Mouse (Mus musculus): ENCODE results near the gene Slitrk5.
"Not testable (repeated sequence)": the region's sequence is repeated elsewhere in the genome, so short reads cannot be mapped to it uniquely, and the experiment has no call there.

Gene Slitrk5

GRCm38 (mm10) chr14:111674664-111675147, at the start of gene Slitrk5:
TSS of gene Slitrk5 (plus strand) at chr14:111675097.
- in situ Hi-C loops (cut with MboI, MseI), result loop anchor here in 1 of 2 experiments (5.0 kb wide), 1 partner anchor 707 kb away; no protein-coding TSS in a partner anchor

- in situ Hi-C loops (cut with MboI, MseI), result loop anchor here in 1 of 2 experiments (5.0 kb wide), 1 partner anchor 706 kb away; no protein-coding TSS in a partner anchor
Measured at GRCm38 (mm10) chr14:111672942-111673341, 2.0 kb upstream of the Slitrk5 start.

DNA sequence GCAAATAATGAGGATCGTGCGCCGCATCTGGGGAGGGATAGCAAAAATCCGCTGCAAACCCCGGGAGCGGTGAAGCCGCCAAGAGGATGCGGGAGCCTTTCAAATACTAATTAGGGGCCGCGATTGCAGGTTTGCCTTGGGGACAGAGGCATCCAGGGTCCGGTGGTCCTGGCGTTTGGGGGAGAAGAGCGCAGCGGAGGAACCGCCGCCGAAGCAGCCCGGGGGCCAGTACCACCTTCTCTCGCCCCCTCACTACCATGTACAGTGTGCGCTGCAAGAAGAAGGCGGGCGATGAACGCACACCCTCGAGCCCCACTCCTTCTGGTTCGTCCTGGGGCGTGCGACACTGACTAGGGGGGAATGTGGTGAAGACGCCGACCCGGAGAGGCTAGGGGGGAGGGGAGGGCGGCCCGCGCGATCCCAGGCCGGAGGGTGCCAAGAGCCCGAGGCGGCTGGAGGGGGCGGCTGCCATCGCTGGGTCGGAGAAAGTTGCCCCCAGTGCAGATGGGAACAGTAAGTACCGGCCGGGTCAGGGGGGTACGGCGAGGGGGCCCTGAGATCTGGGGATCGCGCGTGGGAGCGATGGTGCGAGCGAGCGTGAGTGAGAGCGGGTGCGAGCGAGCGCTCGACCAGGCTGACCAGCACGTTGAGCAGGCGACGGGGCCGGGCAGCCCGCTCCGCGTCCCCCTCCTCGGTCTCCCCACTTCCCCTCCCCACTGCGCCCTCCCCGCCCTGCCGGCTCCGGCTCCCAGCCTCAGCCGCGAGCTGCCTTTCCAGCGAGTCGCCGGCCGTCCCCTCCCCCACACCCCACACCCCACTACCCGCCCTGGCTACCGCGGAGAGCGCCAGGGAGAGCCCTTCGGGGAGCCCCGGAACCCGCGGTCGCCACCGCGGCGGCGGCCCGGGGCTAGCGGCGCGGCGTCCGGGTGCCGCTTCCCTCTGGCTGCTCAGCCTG, 591 bp downstream of the Slitrk5 start:
- in situ Hi-C loops (cut with MboI, MseI), result no loop called here

GRCm38 (mm10) chr14:111676166-111676581, 1.3 kb downstream of the Slitrk5 start:
- in situ Hi-C loops (cut with MboI, MseI), result no loop called here

DNA sequence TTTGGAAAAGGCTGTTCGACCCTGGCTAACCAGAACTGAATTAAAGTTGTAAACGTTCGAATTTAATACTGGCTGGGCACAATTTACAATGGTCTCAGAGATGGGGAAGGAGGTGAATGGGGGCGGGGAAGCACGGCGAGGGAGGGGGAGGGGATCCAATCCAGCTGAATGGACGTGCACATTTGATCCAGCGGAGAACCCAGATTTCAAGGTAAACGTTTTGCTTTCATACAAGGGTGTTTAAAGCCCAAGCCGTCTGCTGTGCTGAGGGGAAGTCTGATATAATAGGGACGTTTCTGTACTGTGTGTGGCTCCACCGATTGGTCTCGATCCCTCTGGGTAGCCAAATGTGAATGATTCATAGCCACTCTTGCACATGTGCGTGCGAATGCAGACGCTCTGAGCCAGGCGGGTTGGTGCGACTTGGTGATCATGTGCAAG, 2.0 kb downstream of the Slitrk5 start:
- in situ Hi-C loops (cut with MboI, MseI), result no loop called here

DNA sequence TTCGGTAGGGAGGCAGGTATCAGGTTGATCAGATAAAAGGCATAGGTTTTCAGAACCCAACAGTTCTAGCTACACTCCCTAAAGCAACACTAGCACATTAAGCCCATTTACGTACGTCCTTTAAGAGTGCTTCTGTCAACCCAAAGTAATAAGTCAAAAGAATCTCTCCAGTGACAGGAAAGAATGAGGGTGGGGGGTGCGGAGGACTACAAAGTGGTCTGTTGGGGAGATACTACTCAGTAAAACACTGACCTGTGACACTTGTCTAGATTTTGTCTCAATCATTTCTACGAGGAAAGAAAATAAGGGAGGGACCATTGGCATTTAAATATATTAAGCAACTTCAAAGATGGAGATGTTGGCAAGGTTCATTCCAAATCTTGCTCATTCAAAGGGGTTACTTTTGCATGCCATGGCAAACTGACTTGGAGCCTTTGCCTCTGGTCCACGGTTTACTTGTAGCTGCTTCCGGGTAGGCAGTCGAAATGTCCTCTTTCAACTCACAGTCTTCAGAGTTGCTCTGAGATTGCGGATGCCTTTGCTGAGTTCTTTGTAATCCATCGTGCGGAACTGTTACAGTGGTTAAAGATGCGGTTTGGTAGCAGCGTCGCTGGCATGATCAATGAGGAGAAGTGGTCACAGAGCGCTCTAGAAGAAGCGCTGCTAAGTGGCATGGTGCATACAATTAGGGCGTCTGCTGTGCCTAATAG, 2.6 kb downstream of the Slitrk5 start:
- in situ Hi-C loops (cut with MboI, MseI), result no loop called here

DNA sequence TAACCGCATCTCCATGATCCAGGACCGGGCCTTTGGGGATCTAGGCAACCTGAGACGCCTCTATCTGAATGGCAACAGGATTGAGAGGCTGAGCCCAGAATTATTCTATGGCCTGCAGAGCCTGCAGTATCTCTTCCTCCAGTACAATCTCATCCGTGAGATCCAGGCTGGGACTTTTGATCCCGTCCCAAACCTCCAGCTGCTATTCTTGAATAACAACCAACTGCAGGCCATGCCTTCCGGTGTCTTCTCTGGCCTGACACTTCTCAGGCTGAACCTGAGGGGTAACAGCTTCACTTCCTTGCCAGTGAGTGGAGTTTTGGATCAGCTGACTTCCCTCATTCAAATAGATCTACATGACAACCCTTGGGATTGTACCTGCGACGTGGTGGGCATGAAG, 5.4 kb downstream of the Slitrk5 start:
- in situ Hi-C loops (cut with MboI, MseI), result no loop called here

GRCm38 (mm10) chr14:111681092-111681708, 6.3 kb downstream of the Slitrk5 start:
- in situ Hi-C loops (cut with MboI, MseI), result no loop called here

- in situ Hi-C loops (cut with MboI, MseI), result no loop called here
Measured at GRCm38 (mm10) chr14:111681773-111682172, 6.9 kb downstream of the Slitrk5 start.

GRCm38 (mm10) chr14:111683543-111683942, 8.6 kb downstream of the Slitrk5 start:
- in situ Hi-C loops (cut with MboI, MseI), result no loop called here

DNA sequence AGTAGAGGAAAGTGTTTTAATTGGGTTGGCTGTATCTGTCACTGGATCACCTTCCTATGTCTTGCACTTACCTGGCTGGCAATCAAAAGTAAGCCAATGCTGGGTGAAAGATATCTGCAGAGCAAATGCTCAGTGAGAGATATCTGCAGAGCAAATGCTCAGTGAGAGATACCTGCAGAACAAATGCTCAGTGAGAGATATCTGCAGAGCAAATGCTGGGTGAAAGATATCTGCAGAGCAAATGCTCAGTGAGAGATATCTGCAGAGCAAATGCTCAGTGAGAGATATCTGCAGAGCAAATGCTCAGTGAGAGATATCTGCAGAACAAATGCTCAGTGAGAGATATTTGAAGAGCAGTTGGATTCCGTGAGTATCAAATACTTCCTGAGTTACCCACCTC, 15.2 kb downstream of the Slitrk5 start:
- in situ Hi-C loops (cut with MboI, MseI), result not testable (repeated sequence)

GRCm38 (mm10) chr14:111729833-111730232, 54.9 kb downstream of the Slitrk5 start:
- in situ Hi-C loops (cut with MboI, MseI), result no loop called here

All from T-helper 17 cell (primary cell).